Mouse (Mus musculus): ENCODE data around the gene Sigmar1.
"Not testable (repeated sequence)": the region's sequence is repeated elsewhere in the genome, so short reads cannot be mapped to it uniquely, and the experiment has no call there.

Sigmar1 gene

DNA sequence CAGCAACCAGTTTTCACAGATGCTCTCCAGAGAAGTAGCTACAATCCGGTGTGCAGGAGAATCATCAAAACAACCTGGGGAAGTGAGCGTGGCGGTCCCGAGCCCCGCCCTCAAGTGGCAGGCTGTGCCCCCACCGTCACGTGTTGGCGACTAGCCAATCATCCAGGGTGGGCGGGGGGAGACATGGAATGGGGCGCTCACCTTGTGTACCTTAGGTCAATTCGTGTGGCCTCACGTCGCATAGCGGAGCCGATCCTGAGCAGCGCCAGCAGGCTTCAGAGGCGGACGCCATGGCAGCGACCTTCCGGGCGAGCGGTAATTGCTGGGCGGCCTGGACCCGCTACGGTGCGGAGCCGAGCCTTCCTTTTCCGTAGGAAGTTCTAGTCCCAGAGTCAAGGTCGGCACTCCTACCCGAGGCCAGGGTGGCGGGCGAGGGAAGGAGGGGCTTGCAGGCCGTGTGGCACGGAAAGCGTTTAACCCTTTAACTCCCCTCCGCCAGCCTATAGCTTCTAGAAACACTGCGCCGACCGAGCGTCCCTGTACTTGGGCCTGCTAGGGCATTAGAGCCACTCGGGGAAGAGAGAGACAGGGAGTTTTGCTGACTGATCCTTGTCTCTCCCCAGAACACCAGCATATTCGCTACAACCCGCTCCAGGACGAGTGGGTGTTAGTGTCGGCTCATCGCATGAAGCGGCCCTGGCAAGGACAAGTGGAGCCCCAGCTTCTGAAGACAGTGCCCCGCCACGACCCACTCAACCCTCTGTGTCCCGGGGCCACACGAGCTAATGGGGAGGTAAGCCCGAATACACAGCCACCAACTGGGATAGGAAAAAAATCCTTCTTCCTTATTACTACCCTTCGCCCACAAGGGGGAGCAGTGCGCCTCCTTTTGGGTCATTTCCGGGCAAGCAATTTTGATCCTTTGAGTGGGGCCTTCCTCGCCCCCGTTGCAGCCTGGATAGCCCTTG, at the start of gene Sigmar1:
TSS of gene Sigmar1 (minus strand) at position 820 of the 968 bp plus-strand sequence.
- ChIA-PET POLR2A (interaction anchor here in 3 of 4 experiments (0.6 to 5.8 kb wide), 18 partner anchors 9 to 1195 kb away, joined by 3 to 37 read pairs (median 4); partner anchors contain the start of genes Fam219a (in 2 of the 3), Arid3c (in 1 of the 3), Dnaic1 (in 1 of the 3) and Rpp25l (in 1 of the 3)), CTCF (interaction anchor here in 3 of 4 experiments (0.5 to 2.0 kb wide), 9 partner anchors 14 to 627 kb away, joined by 3 to 6 read pairs (median 4); partner anchors contain the start of genes Dnaic1 (in 1 of the 3) and Fam219a (in 1 of the 3))

DNA sequence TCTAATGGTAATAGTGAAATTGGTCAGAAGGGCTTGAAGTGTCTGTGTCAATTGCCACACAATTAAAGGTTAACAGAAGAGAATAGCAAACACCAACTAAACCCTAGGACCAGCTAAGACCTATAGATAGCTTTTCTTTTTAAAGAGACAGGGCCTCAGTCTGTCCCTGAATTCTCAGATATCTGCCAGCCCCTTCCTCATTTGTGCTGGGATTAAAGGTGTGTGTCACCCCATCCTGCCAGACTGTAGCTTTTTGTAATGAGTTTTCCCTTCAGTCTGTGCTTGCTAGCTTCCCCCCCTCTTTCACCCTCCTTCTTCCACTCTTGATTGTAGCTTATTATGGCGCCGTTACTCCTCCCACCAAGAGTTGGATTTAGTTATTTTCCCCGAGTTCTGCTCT, 27.2 kb upstream of the Sigmar1 start:
- CTCF ChIA-PET, POLR2A ChIA-PET: not testable (repeated sequence)

DNA sequence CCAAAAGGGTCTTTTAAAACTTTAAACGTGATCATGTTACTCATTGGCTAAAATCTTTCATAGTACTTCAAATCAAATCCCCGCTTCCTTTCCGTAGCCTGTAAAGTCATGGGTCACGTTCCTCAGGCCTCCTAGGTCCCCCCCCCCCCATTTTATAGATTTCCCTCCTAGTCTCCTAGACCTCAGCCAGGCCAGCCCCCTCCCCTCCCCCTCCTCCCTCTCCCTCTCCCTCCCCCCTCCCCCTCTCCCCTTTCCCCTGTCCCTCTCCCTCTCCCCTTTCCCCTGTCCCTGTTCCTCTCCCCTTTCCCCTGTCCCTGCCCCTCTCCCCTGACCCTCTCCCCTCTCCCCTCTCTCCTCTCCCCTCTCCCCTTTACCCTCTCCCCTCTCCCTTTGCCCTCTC, 26.8 kb upstream of the Sigmar1 start:
- CTCF ChIA-PET = not testable (repeated sequence)

DNA sequence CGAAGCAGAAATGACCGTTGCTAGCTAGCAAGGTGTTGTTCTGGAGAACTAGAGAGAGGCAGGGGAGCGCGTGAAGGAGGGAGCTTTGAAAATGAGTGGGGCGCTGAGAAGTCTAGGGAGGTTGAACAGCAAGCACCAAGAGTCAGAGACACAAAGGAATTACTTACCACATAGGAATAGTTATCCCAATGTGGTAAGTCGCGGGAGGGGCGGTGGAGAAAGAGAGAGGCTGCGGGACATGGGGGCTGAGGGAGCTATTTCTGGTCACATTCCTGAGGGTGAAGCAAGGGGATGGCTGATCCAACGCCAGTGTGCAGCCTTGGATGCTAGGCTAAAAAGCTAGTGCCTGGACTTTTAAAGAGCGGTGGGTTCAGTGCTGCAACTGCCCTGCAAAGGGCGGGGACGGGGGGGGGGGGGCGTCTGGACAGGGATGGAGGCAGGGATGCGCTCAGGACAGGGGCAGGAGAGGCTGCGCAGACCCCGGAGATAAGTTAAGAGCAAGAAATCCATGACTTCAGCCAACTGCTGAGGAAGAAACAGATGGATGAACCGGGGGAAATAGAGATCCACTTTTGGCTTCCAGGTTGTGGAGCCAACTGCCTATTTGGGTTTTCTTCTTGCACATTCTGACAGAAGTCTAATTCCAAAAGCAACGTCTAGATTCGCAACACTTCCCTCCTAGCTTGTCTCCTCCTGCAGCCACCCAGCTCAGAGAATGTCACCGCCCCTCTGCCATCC, 26.0 kb upstream of the Sigmar1 start:
- POLR2A ChIA-PET, CTCF ChIA-PET: not testable (repeated sequence)

More for the DNA sequence above, 26.8 kb upstream of the Sigmar1 start:
- POLR2A ChIA-PET = not testable (repeated sequence)

DNA sequence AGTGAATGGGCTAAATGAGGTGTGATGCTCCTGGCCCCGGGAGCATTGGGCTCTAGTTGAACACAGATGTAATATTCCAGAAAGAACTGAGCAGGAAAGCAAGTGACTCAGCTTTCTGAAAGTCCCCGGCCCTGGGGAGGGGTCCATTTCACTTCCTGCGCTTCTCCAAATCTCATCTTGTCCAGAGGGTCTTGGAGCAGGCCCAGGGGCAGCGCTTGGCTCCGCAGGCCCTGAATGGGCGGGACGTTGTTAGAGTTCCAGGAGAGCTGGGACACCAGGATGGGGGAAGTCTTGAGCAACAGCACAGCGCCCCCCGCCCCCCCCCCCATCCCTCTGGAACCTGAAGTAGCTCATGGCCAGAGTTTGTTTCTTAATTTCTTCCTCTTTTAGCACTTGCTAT, 25.3 kb upstream of the Sigmar1 start:
- CTCF ChIA-PET, POLR2A ChIA-PET: not testable (repeated sequence)

DNA sequence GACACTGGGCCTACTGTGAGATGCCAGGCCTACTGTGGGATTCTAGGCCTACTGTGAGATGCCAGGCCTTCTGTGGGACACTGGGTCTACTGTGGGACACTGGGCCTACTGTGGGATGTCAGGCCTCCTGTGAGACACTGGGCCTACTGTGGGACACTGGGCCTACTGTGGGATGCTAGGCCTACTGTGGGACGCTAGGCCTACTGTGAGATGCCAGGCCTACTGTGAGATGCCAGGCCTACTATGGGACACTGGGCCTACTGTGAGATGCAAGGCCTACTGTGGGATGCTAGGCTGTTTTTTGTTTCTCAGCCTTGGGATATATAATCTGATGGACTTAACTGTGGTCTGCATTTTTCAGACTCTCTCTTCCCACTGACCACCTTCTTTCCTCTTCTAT, 19.9 kb upstream of the Sigmar1 start:
- POLR2A ChIA-PET, CTCF ChIA-PET: not testable (repeated sequence)

DNA sequence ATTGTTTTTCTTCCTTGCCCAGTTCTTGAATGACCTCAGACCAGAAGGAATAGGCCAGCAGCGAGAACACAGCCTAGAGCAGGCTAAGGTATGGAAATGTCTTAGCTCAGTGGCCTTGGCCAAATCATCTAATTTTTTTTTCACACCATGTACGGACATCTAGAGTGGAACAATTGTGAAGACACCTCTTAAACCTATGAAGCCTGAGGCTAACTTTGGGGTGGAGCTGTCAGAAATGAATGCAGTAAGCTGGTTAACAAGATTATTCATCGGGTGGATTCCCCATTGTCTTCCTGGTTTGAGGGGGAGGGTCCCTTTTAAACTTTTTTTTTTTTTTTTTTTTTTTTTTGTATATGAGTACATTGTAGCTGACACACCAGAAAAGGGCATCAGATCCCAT, 18.5 kb upstream of the Sigmar1 start:
- CTCF ChIA-PET = not testable (repeated sequence)
- POLR2A ChIA-PET = interaction anchor here in 3 of 4 experiments (0.6 to 0.7 kb wide), 3 partner anchors 36 to 1789 kb away, joined by 3 to 6 read pairs (median 3); no protein-coding TSS in a partner anchor

DNA sequence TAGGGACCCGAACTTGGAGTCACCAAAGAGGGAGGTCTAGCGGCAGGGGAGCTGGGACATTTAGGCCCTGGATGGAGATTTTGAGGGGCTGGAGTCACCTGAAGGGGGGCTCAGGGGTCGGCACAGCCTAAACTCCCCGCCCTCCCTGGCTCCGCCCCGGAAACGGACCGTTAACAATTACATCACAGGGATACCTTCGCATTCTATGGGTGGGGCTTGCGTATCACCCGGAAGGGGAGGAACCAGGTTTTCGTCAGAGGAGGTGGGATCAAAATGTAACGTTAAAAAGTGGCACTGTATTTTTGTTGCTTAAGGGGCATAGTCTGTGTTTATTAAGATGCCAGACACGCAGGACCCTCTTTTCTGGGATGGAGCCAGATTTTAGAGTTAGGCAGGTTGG, 18.0 kb upstream of the Sigmar1 start, which contains the start of gene Ccl27a:
TSS of gene Ccl27a (minus strand) at position 246 of the 400 bp plus-strand sequence.
- POLR2A ChIA-PET = interaction anchor here in 1 of 4 experiments (0.7 kb wide), 1 partner anchor 35 kb away, joined by 6 read pairs; no protein-coding TSS in a partner anchor
- CTCF ChIA-PET = not testable (repeated sequence)

DNA sequence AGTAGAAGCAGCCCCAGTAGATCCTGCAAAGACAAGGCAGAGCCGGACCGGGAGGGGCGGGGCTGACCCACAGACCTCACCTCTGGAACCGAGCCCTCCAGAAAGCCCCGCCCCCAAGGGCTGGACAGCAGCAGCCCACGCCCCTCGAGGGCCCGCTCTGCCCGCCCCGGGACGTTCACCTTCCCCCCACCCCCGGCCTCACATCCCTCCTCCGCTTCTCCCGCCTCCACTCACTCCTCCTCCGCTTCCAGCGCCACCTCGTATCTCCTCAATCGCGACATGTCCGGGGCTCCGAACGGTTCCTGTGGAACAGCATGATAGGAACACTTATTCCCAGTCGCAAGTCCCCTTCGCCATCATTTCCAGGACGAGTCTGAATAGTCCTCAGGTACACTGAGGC, 17.5 kb upstream of the Sigmar1 start:
- CTCF ChIA-PET, POLR2A ChIA-PET: not testable (repeated sequence)

DNA sequence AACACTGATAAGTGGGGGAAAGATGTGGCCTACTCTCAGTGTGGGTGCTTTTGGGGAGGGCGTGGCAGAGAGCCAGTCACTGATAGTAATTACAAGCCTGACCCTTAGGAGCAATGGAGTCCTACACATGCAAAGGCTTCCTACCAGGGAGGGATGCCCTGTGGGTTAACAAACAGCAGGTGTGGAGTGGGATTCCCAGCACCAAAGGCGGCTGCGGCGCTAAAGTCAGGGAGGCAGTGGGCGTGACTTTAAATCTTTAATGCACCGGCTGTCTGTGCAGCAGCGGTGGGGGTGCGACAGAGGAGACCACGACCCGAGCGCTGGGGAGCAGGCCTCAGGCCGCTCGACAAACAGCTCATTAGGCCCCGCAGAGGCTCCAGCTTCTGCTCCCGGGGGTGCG, 17.0 kb upstream of the Sigmar1 start:
- CTCF ChIA-PET, POLR2A ChIA-PET: not testable (repeated sequence)

DNA sequence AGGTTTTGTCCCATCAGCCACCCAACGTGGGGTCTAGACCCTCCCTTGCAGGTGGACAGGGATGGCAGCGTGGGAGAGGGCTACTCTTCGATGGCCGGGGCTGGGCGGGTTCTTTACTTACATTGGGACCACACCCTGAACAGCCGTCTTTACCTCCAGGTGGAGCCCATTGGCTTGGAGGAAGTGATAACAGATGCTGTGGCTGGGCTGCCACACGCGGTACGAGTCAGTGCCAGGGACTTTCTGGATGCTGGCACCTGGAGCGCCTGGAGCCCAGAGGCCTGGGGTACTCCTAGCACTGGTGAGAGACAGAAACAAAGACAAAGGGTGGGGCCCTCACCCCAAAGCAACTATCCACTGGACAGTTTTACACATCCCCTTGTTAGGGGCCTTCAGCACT, 11.3 kb upstream of the Sigmar1 start:
- CTCF ChIA-PET, POLR2A ChIA-PET: not testable (repeated sequence)

DNA sequence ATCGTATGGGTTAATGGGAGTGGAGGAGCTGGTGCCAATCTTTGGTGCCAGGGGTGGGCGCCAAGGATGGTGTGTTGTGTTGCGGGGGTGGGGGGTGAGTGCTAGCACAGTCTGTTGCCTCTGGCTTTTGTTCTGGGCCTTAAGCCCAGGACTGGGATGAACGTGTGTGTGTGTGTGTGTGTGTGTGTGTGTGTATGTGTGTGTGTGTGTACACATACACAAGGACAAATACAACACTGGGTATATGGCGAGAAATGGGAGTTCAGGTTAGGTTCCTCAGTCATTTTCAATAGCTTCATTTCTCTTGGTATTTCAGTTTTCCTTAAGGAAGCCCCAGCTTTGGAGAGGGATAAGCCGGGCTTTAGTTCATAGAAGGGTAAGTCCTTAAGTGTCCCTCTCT, 7.2 kb upstream of the Sigmar1 start:
- CTCF ChIA-PET, POLR2A ChIA-PET: not testable (repeated sequence)

DNA sequence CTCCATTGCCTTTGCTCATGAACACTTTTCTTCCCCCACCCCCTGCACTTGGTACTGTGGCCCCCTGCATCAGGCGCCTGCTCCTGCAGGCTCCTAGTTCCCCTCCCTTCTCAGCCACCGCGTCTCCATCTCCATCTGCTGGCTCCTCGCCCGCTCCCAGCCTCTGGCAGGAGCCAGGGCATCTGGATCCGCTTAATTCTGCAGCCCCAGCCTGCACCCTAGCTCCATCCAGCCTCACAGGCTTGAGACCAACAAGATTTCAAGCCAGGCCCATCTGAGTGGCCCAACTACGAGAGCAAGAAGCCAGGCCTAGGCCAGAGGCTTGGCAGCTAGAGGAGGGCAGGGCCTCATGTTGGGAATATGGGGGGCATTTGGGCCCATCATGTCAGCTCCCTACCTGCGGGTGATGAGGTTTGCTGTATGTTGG, 6.7 kb upstream of the Sigmar1 start:
- CTCF ChIA-PET, POLR2A ChIA-PET: not testable (repeated sequence)

DNA sequence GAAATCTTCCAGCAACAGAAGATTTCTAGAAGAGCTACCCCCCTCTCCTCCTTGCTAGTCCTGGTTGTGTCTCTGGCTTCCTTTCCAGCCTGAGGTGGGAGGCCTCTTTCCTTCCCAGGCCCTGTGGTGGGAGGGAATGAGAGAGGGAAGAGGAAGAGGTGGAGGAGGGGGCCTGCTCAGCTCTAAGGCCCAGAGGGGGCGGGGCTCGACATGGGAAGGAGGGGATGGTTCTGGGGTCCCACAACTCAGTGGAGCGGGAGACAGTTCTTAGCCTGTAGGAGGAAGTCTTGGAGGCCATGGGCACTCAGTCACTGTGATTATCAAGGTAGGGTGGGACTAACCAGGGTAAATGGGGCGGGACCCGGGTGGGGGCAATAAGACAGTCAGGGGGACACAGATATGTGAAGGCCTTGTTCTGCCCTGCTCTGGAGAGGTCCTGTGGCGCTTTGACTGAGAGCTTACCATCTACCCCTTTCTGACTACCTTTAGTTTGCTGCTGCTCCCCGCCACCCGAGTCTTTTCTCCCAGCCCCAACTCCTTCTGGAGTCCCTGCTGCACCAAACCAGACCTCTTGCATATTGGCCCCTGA, 6.2 kb upstream of the Sigmar1 start:
- ChIA-PET POLR2A (no interaction called here), CTCF (no interaction called here)

DNA sequence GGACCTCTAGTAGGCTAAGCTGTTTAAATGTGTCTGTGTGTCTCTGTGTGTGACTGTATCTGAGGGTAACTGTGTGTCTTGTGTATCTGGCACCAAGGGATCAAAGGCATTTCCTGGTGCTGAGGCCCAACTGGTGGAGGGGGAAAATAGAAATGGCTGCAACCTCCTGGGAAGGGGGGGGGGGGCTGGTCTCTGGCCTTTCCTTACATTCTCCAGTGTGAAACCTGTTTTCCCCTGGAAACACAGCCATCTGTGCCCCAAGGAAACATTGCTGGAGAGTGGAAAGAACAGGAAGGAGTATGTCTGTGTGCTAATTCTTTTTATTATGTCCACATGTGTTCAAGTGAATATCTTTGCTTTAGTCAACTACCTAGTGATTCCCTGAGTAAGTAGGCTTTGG, 5.7 kb upstream of the Sigmar1 start:
- CTCF ChIA-PET = no interaction called here
- POLR2A ChIA-PET = interaction anchor here in 1 of 4 experiments (0.6 kb wide), 1 partner anchor 95 kb away, joined by 4 read pairs; no protein-coding TSS in a partner anchor

DNA sequence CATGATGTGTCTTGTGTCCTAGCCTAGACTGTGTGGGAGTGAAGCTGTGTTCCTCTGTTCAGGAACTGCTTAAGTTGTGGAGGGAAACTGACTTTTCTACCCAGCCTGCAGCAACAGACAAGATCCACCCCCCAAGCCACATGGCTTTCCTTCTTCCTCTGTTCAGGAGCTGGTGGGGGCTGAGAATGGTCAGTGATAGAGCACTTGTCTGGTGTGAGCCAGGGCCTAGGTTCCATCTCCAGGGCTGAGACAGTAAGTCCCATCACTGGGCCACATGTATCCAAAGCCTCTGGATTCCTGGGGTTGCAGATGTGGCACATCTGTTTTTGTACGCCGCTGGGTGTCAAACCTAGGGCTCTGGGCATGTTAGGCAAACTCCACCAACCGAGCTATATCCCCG, 5.0 kb upstream of the Sigmar1 start:
- POLR2A ChIA-PET = no interaction called here
- CTCF ChIA-PET = no interaction called here

DNA sequence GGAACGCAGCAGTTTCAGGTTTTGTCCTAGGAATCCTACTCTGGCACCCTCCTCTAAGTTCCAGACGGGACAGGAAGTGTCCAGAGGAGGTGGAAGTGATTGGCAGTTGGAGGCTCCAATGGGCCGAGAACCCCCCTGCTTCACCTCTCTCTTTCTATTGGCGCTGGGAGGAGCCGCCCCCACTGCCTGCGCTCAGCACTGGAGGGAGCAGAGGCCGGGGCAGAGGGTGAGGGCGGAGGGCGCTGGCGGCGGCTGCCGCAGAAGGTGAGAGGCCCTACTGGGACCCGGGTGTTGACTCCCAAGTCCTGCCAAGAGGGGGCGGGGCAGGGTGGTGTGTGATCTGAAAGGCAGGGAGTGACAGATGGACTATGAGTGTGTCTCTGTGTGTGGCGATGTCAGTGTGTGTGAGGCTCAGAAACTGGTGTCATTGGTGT, 4.3 kb upstream of the Sigmar1 start:
- POLR2A ChIA-PET = no interaction called here
- CTCF ChIA-PET = no interaction called here

DNA sequence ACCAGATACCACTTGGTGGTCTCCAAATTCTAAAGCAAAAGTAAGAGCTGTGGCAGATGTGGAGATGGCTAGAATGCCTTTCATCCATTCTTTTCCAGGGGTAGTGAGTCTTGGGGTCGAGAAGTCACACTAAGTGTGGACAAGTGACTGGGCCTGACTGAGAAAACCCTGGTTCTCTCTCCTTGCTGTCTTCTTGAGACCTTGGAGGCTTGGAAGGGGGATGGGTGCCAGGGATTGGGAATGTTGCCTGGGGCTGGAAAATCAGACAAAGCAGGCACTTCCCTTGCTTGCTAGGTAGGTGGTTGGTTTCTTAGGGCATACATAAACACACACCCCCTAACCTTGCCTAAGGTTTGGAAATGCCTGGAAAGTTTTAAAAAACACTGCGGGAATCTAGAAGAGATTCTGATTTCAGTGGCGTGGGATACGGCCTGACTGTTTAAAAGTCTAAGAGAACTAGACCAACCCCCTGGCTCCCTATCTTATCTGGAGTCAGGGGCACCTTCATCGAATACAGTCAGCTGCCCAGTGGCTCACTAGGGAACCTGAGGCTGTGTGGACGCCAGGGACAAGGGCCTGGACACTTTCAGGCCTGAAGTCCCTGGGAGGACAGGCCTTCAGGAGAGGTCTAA, 3.8 kb upstream of the Sigmar1 start:
- ChIA-PET CTCF (no interaction called here), POLR2A (no interaction called here)

DNA sequence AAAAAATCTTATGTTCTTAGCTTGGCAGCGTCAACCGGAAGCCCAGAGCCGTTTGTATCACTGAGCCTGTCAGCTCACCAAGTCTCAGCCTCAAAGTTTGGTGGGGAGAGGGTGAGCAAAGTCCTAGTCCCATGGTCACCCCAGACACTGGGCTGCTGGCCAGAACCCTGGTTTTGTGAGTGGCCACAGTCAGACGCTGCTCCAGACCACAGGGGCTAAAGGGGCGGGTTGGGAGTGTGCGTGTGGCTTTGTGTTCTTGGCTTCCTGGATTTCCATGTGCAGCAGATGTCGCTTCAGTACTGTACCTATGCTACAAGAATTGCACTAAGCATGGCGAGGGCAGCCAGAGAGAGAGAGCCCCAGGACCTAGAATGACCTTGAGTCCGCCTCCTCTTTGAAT, 3.2 kb upstream of the Sigmar1 start:
- CTCF ChIA-PET = no interaction called here
- POLR2A ChIA-PET = interaction anchor here in 1 of 4 experiments (1.9 kb wide), 1 partner anchor 17 kb away, joined by 5 read pairs; no protein-coding TSS in a partner anchor
